Mouse (Mus musculus): ENCODE data around the gene Cpne9.

The Cpne9 gene

GRCm38 (mm10) chr6:113282101-113282802, at the start of gene Cpne9:
Gene Cpne9 (plus strand): TSS chr6:113282307.
- in situ Hi-C loops (cut with MboI, MseI): no loop called here

DNA sequence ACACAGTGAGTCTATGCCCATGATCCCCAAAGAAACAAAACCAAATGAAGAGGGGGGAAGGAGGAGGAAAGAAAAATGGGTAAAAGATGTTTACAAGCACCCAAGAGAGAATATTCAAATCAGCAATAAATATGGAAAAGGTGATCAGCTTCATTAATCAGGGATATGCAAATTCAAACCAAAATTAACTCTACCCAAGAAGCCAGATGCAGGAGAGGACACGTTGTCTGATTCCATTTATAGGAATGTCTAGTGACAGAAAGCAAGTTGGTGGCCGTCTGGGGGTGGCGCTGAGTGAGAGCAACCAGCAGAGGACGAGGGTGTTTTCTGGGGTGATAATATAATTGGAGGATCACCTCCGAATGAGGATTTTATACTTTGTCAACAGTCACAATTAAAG, 47.0 kb upstream of the Cpne9 start:
- in situ Hi-C loops (cut with MboI, MseI): loop anchor here (10.0 kb wide), 1 partner anchor 190 kb away; the partner anchor contains the start of gene Thumpd3

- in situ Hi-C loops (cut with MboI, MseI): loop anchor here (10.0 kb wide), 1 partner anchor 193 kb away; the partner anchor contains the start of gene Thumpd3
Observed at GRCm38 (mm10) chr6:113237542-113238270, 44.4 kb upstream of the Cpne9 start, which contains the start of gene Mtmr14. Gene Mtmr14 (plus strand): TSS chr6:113237843.

GRCm38 (mm10) chr6:113238442-113238841, 43.7 kb upstream of the Cpne9 start:
- in situ Hi-C loops (cut with MboI, MseI): loop anchor here (10.0 kb wide), 1 partner anchor 194 kb away; the partner anchor contains the start of gene Thumpd3

- in situ Hi-C loops (cut with MboI, MseI): no loop called here
Observed at GRCm38 (mm10) chr6:113242753-113243152, 39.4 kb upstream of the Cpne9 start.

GRCm38 (mm10) chr6:113245585-113245984, 36.5 kb upstream of the Cpne9 start:
- in situ Hi-C loops (cut with MboI, MseI): no loop called here

DNA sequence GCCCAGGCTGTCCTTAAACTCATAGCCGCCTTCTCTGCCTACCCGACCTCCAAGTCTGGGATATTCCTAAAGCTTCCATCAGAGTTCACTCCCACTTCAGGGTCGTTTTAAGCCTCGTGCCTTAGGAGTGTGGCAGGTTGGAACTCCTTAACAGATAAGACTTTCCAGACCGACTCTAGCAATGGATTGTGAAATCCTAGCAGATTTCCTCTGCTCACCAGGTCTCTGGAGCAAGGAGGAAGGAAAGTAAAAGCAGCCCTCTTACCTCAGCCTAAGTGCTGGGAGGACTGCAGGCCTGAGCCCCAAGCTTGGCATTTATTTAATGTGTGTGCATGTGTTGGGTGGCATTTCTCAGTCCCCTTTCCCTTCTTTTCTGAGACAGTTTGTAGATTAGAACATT, 31.3 kb upstream of the Cpne9 start:
- in situ Hi-C loops (cut with MboI, MseI): no loop called here

GRCm38 (mm10) chr6:113251921-113252320, 30.2 kb upstream of the Cpne9 start:
- in situ Hi-C loops (cut with MboI, MseI): no loop called here

DNA sequence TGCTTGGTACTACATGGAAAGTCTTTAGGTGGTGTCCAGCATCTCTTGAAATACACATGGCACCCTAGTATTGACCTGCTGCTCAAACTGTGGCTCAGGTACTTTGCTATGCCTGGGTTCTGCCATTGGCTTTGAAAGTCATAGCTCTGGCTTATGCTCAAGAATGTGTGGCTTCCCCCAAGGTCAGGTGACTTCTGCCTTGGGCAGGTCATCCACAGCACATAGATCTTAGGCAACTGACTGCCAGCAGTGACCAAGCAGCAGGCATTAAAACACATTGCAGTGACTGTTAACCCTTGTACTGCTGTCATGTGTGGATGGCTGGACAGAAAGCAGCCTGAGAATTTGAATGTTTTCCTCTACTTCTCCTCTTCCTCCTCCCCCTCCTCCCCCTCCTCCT, 27.2 kb upstream of the Cpne9 start:
- in situ Hi-C loops (cut with MboI, MseI): no loop called here

DNA sequence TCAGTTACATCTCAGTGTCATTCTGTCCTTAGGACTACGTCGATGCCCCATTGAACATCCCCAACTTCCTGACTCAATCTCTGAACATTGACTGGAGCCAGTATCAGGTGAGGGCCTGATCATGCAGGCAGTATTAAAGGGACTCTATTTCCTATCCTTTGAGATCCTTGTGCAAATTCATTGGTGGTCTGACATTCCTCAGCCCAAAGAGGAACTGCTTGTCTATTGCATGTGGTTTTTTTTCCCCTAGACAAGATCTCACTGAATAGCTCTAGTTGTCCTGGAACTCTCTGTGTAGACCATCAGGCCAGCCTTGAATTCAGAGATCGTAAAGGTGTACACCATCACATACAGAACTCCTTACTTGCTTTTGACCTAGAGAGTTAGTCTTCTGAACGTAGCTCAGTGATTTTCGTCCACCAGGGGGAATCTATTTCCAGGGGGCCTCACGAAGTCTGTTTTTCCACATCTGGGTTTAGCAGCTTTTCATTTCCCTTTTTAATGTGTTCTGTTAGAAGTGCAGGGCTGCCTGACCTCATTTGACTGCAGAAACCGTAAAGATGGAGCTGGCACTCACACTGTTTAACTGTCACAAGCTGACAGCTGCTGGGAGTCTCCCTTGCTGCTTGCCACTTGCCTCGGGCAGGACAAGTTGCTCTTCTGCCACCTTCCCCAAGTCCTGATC, 20.8 kb upstream of the Cpne9 start:
- in situ Hi-C loops (cut with MboI, MseI): loop anchor here (10.0 kb wide), 1 partner anchor 783 kb away; the partner anchor contains the start of gene Atp2b2

DNA sequence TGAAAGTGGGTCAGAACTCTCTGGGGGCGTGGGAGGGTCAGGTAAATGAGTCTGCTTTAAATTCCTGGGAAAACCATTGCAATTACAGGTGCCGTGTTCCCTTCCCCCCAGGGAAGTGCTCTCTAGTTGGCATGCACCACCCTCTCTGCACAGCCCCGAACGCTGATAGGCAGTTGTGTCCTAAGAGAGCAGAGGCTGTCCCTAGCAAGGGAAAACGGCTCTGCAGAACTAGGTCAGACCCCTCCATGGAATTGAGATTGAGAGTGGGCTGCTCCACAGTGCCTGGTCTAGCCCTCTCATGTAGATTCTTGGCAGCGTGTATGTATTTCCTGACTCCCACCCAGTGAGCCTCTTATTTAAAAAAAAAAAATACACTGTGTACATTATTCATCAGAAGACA, 18.6 kb upstream of the Cpne9 start:
- in situ Hi-C loops (cut with MboI, MseI): loop anchor here (10.0 kb wide), 1 partner anchor 781 kb away; the partner anchor contains the start of gene Atp2b2

DNA sequence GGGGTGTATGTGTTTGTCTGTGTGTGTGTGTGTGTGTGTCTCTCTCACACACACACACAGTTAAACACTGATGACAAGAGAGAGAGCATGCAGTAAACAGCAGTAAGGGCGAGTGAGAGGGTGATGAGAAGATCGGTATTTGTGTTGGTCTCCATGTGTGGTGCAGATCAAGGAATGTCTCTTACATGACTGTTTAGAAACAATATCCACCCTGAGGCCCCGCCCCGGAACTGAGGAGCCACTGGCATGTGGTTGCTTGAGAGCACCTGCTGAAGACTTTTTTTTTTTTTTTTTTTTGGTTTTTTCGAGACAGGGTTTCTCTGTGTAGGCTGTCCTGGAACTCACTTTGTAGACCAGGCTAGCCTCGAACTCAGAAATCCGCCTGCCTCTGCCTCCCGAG, 17.7 kb upstream of the Cpne9 start:
- in situ Hi-C loops (cut with MboI, MseI): loop anchor here (10.0 kb wide), 1 partner anchor 780 kb away; the partner anchor contains the start of gene Atp2b2

DNA sequence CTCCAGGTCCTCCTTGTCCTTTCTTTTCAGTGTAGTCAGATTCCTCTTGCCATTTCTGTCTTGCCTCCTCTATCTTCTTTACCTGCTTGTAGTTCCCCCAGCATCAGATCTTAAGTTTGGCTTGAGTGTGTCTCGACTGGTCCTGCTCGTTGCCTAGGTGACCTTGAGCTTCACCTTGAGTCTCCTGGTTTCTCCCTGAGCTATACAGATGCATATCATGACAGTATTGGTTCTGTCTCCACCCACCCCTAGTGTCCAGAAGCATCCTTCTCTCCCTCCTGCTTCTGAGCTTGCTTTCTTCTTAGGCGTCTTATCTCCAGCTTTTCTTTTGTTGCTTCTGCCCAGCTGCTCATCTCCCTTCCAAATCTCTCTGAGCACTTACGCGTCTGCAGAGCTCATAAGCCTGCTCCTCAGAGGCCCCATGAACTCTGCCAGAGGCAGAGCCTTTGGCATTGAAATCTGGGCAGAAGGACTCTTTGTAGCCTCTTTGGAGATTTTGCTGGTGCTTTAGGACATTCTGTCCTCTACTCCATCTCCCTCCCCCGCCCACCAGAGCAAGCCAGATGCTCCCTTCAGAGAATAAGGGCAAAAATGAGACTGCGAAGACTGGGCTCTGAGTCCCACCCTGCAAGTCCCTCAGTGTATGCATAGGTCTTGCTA, 15.0 kb upstream of the Cpne9 start:
- in situ Hi-C loops (cut with MboI, MseI): loop anchor here (10.0 kb wide), 1 partner anchor 778 kb away; the partner anchor contains the start of gene Atp2b2

- in situ Hi-C loops (cut with MboI, MseI): loop anchor here (10.0 kb wide), 1 partner anchor 777 kb away; the partner anchor contains the start of gene Atp2b2
Observed at GRCm38 (mm10) chr6:113267988-113268387, 14.1 kb upstream of the Cpne9 start.

DNA sequence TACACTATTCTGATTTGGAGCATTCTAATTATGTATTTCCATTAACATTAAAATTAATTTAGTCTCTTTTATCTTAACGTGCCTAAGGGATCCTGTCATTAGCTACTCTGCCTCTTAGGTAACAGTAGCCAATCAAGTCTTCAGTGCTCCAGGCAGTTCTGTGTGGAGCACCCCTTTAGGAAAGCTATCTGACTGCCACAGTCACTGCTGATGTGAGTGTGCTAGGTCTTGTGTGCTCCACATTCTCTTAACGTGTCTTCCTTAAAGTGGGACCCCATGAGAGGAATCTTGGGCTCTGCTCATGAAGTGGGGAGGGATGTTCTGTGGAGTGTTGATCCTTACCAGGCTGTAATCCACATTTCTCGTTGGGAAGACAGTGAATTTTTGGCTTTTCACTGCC, 9.7 kb upstream of the Cpne9 start:
- in situ Hi-C loops (cut with MboI, MseI): no loop called here

- in situ Hi-C loops (cut with MboI, MseI): no loop called here
Observed at GRCm38 (mm10) chr6:113276846-113277245, 5.3 kb upstream of the Cpne9 start.

- in situ Hi-C loops (cut with MboI, MseI): no loop called here
Observed at GRCm38 (mm10) chr6:113281676-113282075, 431 bp upstream of the Cpne9 start.

DNA sequence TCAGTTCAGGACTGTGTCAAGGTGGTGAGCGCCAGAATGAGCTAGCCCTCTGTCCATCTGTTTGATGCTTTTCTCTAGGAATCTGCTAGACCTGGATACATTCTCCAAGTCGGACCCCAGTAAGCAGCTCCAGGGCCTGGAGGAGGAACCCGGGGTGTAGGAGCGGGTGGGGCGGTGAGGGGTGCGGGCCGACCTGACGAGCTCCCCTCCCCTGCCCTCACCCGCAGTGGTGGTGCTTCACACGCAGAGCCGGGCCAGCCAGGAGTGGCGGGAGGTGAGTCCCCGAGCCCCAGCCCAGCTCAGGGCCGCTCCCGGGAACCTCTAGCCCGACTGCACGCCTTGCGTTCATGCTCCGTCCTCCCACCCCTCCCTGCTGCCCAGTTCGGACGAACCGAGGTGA, 862 bp downstream of the Cpne9 start:
- in situ Hi-C loops (cut with MboI, MseI): no loop called here

GRCm38 (mm10) chr6:113283500-113283899, 1.4 kb downstream of the Cpne9 start:
- in situ Hi-C loops (cut with MboI, MseI): no loop called here

DNA sequence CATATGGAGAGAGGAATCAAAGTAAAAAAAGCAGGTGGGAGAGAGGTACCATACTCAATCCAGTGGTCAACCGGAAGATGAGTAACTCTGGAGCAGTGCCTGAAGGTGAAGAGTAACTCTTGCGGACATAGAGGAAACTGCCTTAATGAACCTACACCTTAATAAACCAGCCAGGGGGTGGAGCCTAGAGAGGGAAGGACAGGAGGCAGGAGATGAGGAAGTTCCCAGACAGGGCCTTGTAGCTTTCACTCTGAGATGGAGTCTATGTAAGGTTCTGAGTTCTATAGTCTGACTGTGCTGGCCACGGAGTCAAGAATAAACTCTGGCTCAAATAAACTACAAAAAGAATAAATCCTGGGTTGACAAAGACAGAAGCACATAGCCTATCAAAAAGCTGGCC, 2.8 kb downstream of the Cpne9 start:
- in situ Hi-C loops (cut with MboI, MseI): no loop called here

- in situ Hi-C loops (cut with MboI, MseI): no loop called here
Observed at GRCm38 (mm10) chr6:113286316-113286715, 4.2 kb downstream of the Cpne9 start.
